Mouse (Mus musculus) heart, embryonic 16.5 days (tissue): ENCODE results near the gene Colgalt2. TPM values are rescaled to one million over a fixed set of nuclear protein-coding genes. Genes with fewer than 3 reads are reported as not detected.

Source experiments
- ATAC-seq: fragments of 200-750 bp; cut with Nextera tagmentation; replicated peaks from 2 replicates; pipeline ENCODE4 v1.8.0; 2017; ENCODE audit warnings: moderate number of reproducible peaks; ENCODE audit not compliant: insufficient read depth, low FRiP score; ENCODE audit errors: extremely low read depth
- H3K27ac ChIP-seq: fragments of 300-500 bp; sonication (generic); 2 replicates; pipeline ENCODE4 v1.5.1; 2014; ENCODE audit warnings: mild to moderate bottlenecking, low read length, control low read depth, moderate library complexity
- H3K27me3 ChIP-seq: fragments of 300-500 bp; sonication (generic); 2 replicates; pipeline ENCODE4 v1.6.1; 2014; ENCODE audit warnings: low read length, mixed read lengths; ENCODE audit not compliant: control insufficient read depth, insufficient read depth
- H3K36me3 ChIP-seq: fragments of 300-500 bp; sonication (generic); 2 replicates; pipeline ENCODE4 v1.6.1; 2014; ENCODE audit not compliant: control insufficient read depth, insufficient read depth
- H3K4me1 ChIP-seq: fragments of 300-500 bp; sonication (generic); 2 replicates; pipeline ENCODE4 v1.6.1; 2014; ENCODE audit warnings: low read length, mixed read lengths; ENCODE audit not compliant: control insufficient read depth, insufficient read depth
- H3K4me2 ChIP-seq: fragments of 300-500 bp; sonication (generic); 2 replicates; pipeline ENCODE4 v1.6.1; 2014; ENCODE audit warnings: low read depth, mild to moderate bottlenecking, control low read depth, low read length
- H3K4me3 ChIP-seq: fragments of 300-500 bp; sonication (generic); 2 replicates; pipeline ENCODE4 v1.5.1; 2014; ENCODE audit warnings: mild to moderate bottlenecking, control low read depth, low read length
- H3K9ac ChIP-seq: fragments of 300-500 bp; sonication (generic); 2 replicates; pipeline ENCODE4 v1.6.1; 2014; ENCODE audit warnings: low read length, control low read depth
- H3K9me3 ChIP-seq: fragments of 300-500 bp; sonication (generic); replicated peaks from 2 replicates; pipeline ENCODE4 v1.6.1; 2016; ENCODE audit warnings: low read length; ENCODE audit not compliant: control insufficient read depth
- WGBS: fragments of 180-500 bp; shearing (Covaris S2); extraction: QIAGEN DNeasy Blood & Tissue Kit; methylation state at CpG from one replicate; pipeline ENCODE4 v1.1.7; 2014; 5-methylcytosine and 5-hydroxymethylcytosine counted together
- polyA plus RNA-seq: library from polyadenylated mRNA; unstranded; fragments of >200 nt; fragmentation: Nextera tagmentation; extraction: Ambion mirVana; gene quantifications from 2 replicates; pipeline ENCODE4 v1.2.1, GENCODE M21; 2015

Gene Colgalt2
- polyA plus RNA-seq, 1 experiment from 2014 or later, result 2.0 TPM

GRCm38 (mm10) chr1:152413116-152413515 lies 13.5 kb downstream of the Colgalt2 start:
- Histone ChIP-seq H3K27ac (no peak overlapping the region), H3K27me3 (no peaks in the 10 kb centered on the region), H3K4me2 (no peak overlapping the region), H3K9ac (no peak overlapping the region), H3K9me3 (peaks cover 5% of the 10 kb centered on the region; the same call in 1 of the 2 replicates), H3K4me1 (peaks cover 8% of the 10 kb centered on the region), H3K4me3 (no peak overlapping the region), H3K36me3 (no peaks in the 10 kb centered on the region)
- no peak for ATAC-seq
- 93% methylated on average over 2 of the region's 2 CpGs for WGBS

- H3K9ac ChIP-seq, result no peak overlapping the region
- H3K4me2 ChIP-seq, result no peak overlapping the region
- no peak for ATAC-seq
- H3K9me3 ChIP-seq, result peaks cover 5% of the 10 kb centered on the region; the same call in 1 of the 2 replicates
- no peaks in the 10 kb centered on the region for H3K36me3 ChIP-seq
- peaks cover 8% of the 10 kb centered on the region for H3K4me1 ChIP-seq
- H3K27ac ChIP-seq, result no peak overlapping the region
- no peaks in the 10 kb centered on the region for H3K27me3 ChIP-seq
- WGBS, result 56% methylated on average over 1 of the region's 1 CpGs
- H3K4me3 ChIP-seq, result no peak overlapping the region
Observed at GRCm38 (mm10) chr1:152413961-152414360, 14.3 kb downstream of the Colgalt2 start.

DNA sequence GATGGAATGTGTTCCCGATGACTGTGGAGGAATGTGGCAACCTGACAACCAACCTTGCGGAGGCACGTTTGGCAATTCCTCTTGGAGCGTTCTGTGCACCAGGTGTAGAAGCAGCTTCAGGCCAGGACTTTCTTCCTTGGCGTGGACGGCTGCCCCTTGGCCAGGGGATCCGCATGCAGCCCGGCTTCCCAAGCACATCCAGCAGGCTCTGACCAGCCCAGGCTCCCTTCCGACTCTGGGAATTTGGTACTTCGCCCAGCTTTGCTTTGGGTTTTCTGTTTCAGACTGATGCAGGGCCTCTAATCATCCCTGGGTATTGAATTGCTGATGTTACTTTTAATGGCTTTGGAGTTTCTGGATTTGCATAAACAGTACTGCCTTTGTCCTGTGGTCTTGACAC lies 14.8 kb downstream of the Colgalt2 start:
- WGBS, result 78% methylated on average over 10 of the region's 10 CpGs
- Histone ChIP-seq H3K9ac (no peak overlapping the region), H3K27me3 (no peaks in the 10 kb centered on the region), H3K36me3 (no peaks in the 10 kb centered on the region), H3K9me3 (peaks cover 5% of the 10 kb centered on the region; the same call in 1 of the 2 replicates), H3K4me1 (peaks cover 8% of the 10 kb centered on the region), H3K4me2 (no peak overlapping the region), H3K4me3 (no peak overlapping the region), H3K27ac (no peak overlapping the region)
- no peak for ATAC-seq

GRCm38 (mm10) chr1:152416306-152416904 lies 16.8 kb downstream of the Colgalt2 start:
- Histone ChIP-seq H3K4me3 (no peak overlapping the region), H3K4me1 (peaks cover 8% of the 10 kb centered on the region), H3K9ac (no peak overlapping the region), H3K36me3 (no peaks in the 10 kb centered on the region), H3K27ac (no peak overlapping the region), H3K4me2 (no peak overlapping the region), H3K27me3 (no peaks in the 10 kb centered on the region), H3K9me3 (peaks cover 5% of the 10 kb centered on the region; the same call in 1 of the 2 replicates)
- WGBS, result 44% methylated on average over 13 of the region's 13 CpGs
- ATAC-seq, result no peak

GRCm38 (mm10) chr1:152417602-152418001 lies 18.0 kb downstream of the Colgalt2 start:
- no peak overlapping the region for H3K4me2 ChIP-seq
- no peaks in the 10 kb centered on the region for H3K9me3 ChIP-seq
- H3K4me3 ChIP-seq, result no peak overlapping the region
- no peaks in the 10 kb centered on the region for H3K36me3 ChIP-seq
- no peak overlapping the region for H3K9ac ChIP-seq
- no peaks in the 10 kb centered on the region for H3K27me3 ChIP-seq
- H3K27ac ChIP-seq, result no peak overlapping the region; the same call in 1 of the 2 replicates
- WGBS, result 31% methylated on average over 5 of the region's 5 CpGs
- no peak for ATAC-seq
- H3K4me1 ChIP-seq, result peaks cover 13% of the 10 kb centered on the region

- Histone ChIP-seq H3K4me1 (peaks cover 27% of the 10 kb centered on the region), H3K4me2 (no peak overlapping the region), H3K4me3 (no peak overlapping the region), H3K9ac (no peak overlapping the region), H3K27me3 (no peaks in the 10 kb centered on the region), H3K9me3 (0 out of 2 replicates have a peak, but pooled peaks cover 3% of the 10 kb centered on the region), H3K27ac (0 out of 2 replicates have a peak overlapping the region, but pooled peaks have one; percentile 30), H3K36me3 (no peaks in the 10 kb centered on the region)
- no peak for ATAC-seq
- 53% methylated on average over 3 of the region's 3 CpGs for WGBS
Observed at GRCm38 (mm10) chr1:152422295-152422694, 22.7 kb downstream of the Colgalt2 start.

DNA sequence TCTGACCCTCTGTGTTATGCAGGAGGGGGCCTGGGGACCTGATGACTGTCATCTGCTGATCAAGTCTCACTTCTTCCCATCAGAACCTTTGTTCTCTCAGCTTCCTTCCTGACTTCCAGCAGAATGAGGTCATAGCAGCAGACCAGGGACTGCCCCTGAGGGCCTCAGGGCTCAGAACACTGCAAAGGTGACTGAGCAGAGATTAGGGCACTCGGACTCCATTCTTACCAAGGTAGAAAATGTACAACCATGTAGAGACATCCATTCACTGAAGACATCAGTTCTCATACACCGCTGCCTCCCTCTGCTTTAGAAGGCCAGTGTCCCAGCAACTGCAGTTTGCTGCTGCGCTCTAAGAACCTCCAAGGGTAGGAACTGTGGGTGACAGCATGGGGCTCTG lies 23.4 kb downstream of the Colgalt2 start:
- H3K27me3 ChIP-seq, result no peaks in the 10 kb centered on the region
- H3K36me3 ChIP-seq, result no peaks in the 10 kb centered on the region
- WGBS, result 57% methylated on average over 3 of the region's 3 CpGs
- peaks cover 21% of the 10 kb centered on the region for H3K4me1 ChIP-seq
- H3K27ac ChIP-seq, result peak overlapping the region; percentile 17
- ATAC-seq, result peak; percentile 49; the same call in 1 of the 2 replicates
- no peak overlapping the region for H3K4me3 ChIP-seq
- H3K4me2 ChIP-seq, result no peak overlapping the region
- H3K9me3 ChIP-seq, result 0 out of 2 replicates have a peak, but pooled peaks cover 3% of the 10 kb centered on the region
- peak overlapping the region; percentile 5; the same call in 1 of the 2 replicates for H3K9ac ChIP-seq

DNA sequence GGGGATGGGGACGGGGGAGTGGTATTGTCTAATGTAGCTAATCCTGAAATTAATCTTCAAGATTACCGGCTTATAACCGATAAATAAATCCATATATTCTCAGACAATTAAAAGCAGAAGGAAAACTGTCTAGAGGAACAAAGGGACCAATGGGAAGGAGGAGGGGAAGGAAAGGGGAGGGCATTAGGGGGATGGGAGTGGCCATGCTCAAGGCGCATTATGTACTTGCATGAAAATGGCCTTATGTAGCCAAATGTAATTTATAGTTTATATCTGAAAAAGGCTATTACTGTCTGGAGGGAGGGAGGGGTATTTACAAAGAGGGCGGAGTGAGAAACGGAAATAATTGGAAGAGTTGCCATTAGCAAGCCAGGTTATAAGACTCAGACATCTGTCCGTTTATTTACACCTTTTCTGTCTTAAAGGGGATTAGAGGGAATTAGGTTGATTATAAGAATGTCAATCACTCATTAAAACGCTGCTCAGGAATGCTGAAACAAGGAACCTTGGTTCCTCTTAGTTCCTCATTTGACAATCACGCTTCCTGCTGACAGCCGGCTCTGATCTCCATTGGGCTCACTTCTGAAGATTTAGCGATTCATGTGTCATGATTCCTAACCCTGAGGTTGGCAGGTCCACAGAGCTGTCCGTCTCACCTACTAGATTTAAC lies 28.4 kb downstream of the Colgalt2 start:
- Histone ChIP-seq H3K4me2 (no peak overlapping the region), H3K27me3 (no peaks in the 10 kb centered on the region), H3K4me3 (no peak overlapping the region), H3K4me1 (peaks cover 11% of the 10 kb centered on the region), H3K36me3 (no peaks in the 10 kb centered on the region), H3K27ac (no peak overlapping the region), H3K9ac (no peak overlapping the region), H3K9me3 (0 out of 2 replicates have a peak, but pooled peaks cover 3% of the 10 kb centered on the region)
- 71% methylated on average over 12 of the region's 12 CpGs for WGBS
- no peak for ATAC-seq

GRCm38 (mm10) chr1:152429805-152430204 lies 30.2 kb downstream of the Colgalt2 start:
- WGBS, result 80% methylated on average over 7 of the region's 7 CpGs
- Histone ChIP-seq H3K36me3 (no peaks in the 10 kb centered on the region), H3K27ac (no peak overlapping the region), H3K9me3 (0 out of 2 replicates have a peak, but pooled peaks cover 3% of the 10 kb centered on the region), H3K27me3 (no peaks in the 10 kb centered on the region), H3K4me2 (no peak overlapping the region), H3K9ac (no peak overlapping the region), H3K4me1 (0 out of 2 replicates have a peak, but pooled peaks cover 2% of the 10 kb centered on the region), H3K4me3 (no peak overlapping the region)
- no peak for ATAC-seq
